Mouse (Mus musculus): ENCODE measurements around the gene Fam45a. TPM values are rescaled to one million over a fixed set of nuclear protein-coding genes. Genes with fewer than 3 reads are reported as not detected.

Gene Fam45a
- polyA plus RNA-seq, 1 experiment from 2014 or later, result 46.0 TPM

DNA sequence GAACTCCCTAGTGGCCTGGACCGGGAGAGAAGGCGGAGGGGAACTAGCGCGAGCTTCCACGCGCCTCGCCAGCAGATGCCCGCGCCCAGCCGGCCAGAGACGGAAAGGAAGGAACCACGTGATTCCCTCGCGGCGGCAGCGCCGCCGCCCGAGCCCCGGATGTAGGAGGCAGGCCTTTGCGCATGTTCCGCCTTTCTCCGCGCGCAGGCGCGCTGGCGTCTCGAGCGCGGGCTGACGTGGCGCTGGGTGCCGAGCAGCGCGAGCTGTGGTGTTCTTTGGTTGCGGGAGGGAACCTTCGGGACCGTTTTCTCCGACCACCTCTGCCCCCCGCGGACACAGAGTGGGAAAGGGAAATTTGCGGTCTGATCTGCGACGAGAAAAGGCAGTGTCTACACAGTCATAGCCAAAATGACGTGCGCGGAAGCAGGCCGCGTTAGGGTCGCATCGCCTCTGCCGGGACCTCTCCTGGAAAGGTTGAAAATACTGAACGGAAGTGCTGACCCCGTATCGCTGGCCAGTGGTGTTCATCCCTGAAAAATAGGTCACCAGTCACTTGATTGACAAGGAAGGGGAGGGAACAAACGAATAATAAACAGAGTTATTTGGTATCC is 20.7 kb upstream of the Fam45a start, which contains the start of gene Eif3a:
Gene Eif3a, minus strand, starts transcription at position 108 of the 611 bp plus-strand sequence.
- peak; percentile 97 for ATAC-seq (ENCODE audit: low FRiP score)
- WGBS, result under 1% methylated on average over 57 of the region's 57 CpGs
- no peaks in the 10 kb centered on the region; the same call in 1 of the 2 replicates for H3K4me1 ChIP-seq (replicated peaks; ENCODE audit: control insufficient read depth, insufficient read depth, low read length)
- no peaks in the 10 kb centered on the region for H3K36me3 ChIP-seq (ENCODE audit: control insufficient read depth, insufficient read depth, low read length)
- no peaks in the 10 kb centered on the region for H3K27me3 ChIP-seq (ENCODE audit: control insufficient read depth, insufficient read depth, low read length)
- no peaks in the 10 kb centered on the region for H3K9me3 ChIP-seq (ENCODE audit: control insufficient read depth, low read length)
- peak; percentile 97 for DNase-seq (ENCODE audit: low spot score)
- peak within 1 kb of the TSS; percentile 99 for H3K9ac ChIP-seq (ENCODE audit: low read depth, low read length)
- peak within 1 kb of the TSS; percentile 99 for H3K4me3 ChIP-seq (ENCODE audit: low read depth, low read length)
- H3K4me2 ChIP-seq (replicated peaks; ENCODE audit: low read depth, low read length), result peak within 1 kb of the TSS; percentile 63
- peak within 1 kb of the TSS; percentile 91 for H3K27ac ChIP-seq (ENCODE audit: low read depth, low read length)

DNA sequence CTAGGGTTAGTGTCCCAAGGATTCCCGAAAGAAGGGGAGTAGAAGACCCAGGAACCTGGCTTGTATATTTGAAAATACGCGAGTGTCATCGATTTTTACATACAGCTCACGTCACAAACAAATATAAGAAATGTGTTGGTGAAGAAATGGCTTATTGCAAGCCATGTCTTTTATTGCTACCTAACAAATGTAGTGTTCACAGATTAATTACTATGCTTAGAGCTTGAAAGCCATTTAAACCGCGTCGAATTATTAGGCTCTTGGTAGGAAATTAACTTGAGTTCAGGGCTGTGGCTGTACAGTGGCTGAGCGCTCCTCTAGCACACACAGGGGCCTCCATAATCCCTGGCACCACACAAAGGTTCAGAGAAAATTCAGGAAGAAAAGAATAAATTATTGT is 20.2 kb upstream of the Fam45a start:
- no peaks in the 10 kb centered on the region for H3K36me3 ChIP-seq (ENCODE audit: control insufficient read depth, insufficient read depth, low read length)
- DNase-seq (ENCODE audit: low spot score), result no peak
- H3K9me3 ChIP-seq (ENCODE audit: control insufficient read depth, low read length), result no peaks in the 10 kb centered on the region
- no peak for ATAC-seq (ENCODE audit: low FRiP score)
- peak overlapping the region; percentile 99 for H3K9ac ChIP-seq (ENCODE audit: low read depth, low read length)
- H3K4me2 ChIP-seq (replicated peaks; ENCODE audit: low read depth, low read length), result peak overlapping the region; percentile 63
- peak overlapping the region; percentile 91 for H3K27ac ChIP-seq (ENCODE audit: low read depth, low read length)
- no peaks in the 10 kb centered on the region; the same call in 1 of the 2 replicates for H3K4me1 ChIP-seq (replicated peaks; ENCODE audit: control insufficient read depth, insufficient read depth, low read length)
- WGBS, result 21% methylated on average over 9 of the region's 9 CpGs
- no peaks in the 10 kb centered on the region for H3K27me3 ChIP-seq (ENCODE audit: control insufficient read depth, insufficient read depth, low read length)
- H3K4me3 ChIP-seq (ENCODE audit: low read depth, low read length), result peak overlapping the region; percentile 99

DNA sequence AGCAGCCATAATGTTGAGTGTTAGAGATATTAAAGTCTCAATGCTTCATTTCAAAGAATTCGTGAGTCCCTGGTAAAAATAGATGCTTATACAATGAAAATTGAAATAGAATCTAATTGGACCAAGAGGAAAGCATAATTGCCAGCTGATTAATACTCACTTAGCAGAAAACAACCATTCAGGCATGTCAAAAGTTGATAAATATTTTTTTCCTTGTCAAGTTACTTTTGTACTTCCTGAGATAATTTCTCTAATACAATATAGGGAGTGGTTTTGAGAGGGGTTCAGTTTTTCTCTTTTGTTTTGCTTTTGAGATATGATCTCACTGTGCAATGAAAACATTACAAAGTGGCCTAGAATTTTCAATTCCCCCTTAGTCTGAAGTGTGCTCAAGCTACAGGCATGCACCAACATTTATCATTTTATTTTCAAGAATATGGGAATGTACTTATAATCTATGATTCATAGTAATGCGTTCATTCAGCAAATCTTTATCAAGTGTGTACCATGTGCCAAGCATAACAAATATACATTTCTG is 18.1 kb upstream of the Fam45a start:
- ATAC-seq (ENCODE audit: low FRiP score), result no peak

DNA sequence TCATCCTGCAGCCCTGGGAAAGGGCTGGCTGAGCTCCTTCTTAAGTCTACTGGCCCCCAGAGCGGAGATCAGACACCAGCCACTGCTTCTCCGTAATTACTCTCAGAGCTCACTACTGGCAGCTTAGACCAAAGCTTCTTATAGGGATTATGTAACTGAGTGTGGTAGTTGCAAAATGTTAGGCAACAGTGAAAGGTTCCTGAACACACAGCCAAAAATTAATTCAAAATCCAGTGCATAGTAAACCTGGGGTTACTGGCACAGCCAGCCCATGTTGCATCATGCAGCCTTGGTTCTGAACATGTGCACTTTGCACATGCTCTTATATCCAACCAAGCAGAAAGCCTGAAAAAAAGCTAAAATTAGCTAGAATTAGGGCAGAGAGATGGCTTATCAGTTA is 16.1 kb upstream of the Fam45a start:
- H3K4me2 ChIP-seq (replicated peaks; ENCODE audit: low read depth, low read length), result no peak overlapping the region
- no peaks in the 10 kb centered on the region for H3K27me3 ChIP-seq (ENCODE audit: control insufficient read depth, insufficient read depth, low read length)
- no peak overlapping the region for H3K4me3 ChIP-seq (ENCODE audit: low read depth, low read length)
- ATAC-seq (ENCODE audit: low FRiP score) (no peak), DNase-seq (ENCODE audit: low spot score) (no peak)
- 89% methylated on average over 2 of the region's 2 CpGs for WGBS
- H3K36me3 ChIP-seq (ENCODE audit: control insufficient read depth, insufficient read depth, low read length), result no peaks in the 10 kb centered on the region
- H3K9ac ChIP-seq (ENCODE audit: low read depth, low read length), result no peak overlapping the region
- no peaks in the 10 kb centered on the region for H3K4me1 ChIP-seq (replicated peaks; ENCODE audit: control insufficient read depth, insufficient read depth, low read length)
- no peaks in the 10 kb centered on the region for H3K9me3 ChIP-seq (ENCODE audit: control insufficient read depth, low read length)
- no peak overlapping the region for H3K27ac ChIP-seq (ENCODE audit: low read depth, low read length)

More for the DNA sequence above, 18.1 kb upstream of the Fam45a start:
- Histone ChIP-seq H3K4me1 (replicated peaks; ENCODE audit: control insufficient read depth, insufficient read depth, low read length) (no peaks in the 10 kb centered on the region), H3K36me3 (ENCODE audit: control insufficient read depth, insufficient read depth, low read length) (no peaks in the 10 kb centered on the region), H3K9ac (ENCODE audit: low read depth, low read length) (no peak overlapping the region), H3K9me3 (ENCODE audit: control insufficient read depth, low read length) (no peaks in the 10 kb centered on the region), H3K4me2 (replicated peaks; ENCODE audit: low read depth, low read length) (no peak overlapping the region), H3K27ac (ENCODE audit: low read depth, low read length) (no peak overlapping the region), H3K27me3 (ENCODE audit: control insufficient read depth, insufficient read depth, low read length) (no peaks in the 10 kb centered on the region), H3K4me3 (ENCODE audit: low read depth, low read length) (no peak overlapping the region)
- WGBS, result 89% methylated on average over 2 of the region's 2 CpGs
- DNase-seq (ENCODE audit: low spot score), result no peak

DNA sequence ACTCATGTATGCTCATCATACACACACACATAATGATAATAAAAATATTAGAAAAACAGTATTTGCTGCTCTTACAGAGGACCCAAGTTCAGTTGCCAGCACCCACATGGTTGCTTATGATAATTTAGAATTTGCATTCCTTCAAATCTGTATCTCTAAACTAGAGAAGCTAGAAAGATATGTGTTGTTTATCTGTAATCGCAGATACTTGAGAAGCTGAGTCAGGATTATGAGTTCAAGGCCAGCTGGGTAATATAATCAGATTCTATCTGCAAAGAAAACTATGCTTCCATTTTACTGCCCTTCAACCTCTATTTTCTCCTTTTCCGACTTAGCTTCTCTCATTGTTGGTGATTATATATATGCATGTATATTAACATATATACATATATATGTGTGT is 14.0 kb upstream of the Fam45a start:
- DNase-seq (ENCODE audit: low spot score) (no peak), ATAC-seq (ENCODE audit: low FRiP score) (no peak)
- no peak overlapping the region for H3K27ac ChIP-seq (ENCODE audit: low read depth, low read length)
- no peaks in the 10 kb centered on the region for H3K4me1 ChIP-seq (replicated peaks; ENCODE audit: control insufficient read depth, insufficient read depth, low read length)
- no peak overlapping the region for H3K9ac ChIP-seq (ENCODE audit: low read depth, low read length)
- 86% methylated on average over 2 of the region's 2 CpGs for WGBS
- no peaks in the 10 kb centered on the region for H3K36me3 ChIP-seq (ENCODE audit: control insufficient read depth, insufficient read depth, low read length)
- H3K4me2 ChIP-seq (replicated peaks; ENCODE audit: low read depth, low read length), result no peak overlapping the region
- no peaks in the 10 kb centered on the region for H3K27me3 ChIP-seq (ENCODE audit: control insufficient read depth, insufficient read depth, low read length)
- H3K9me3 ChIP-seq (ENCODE audit: control insufficient read depth, low read length), result no peaks in the 10 kb centered on the region
- no peak overlapping the region for H3K4me3 ChIP-seq (ENCODE audit: low read depth, low read length)

DNA sequence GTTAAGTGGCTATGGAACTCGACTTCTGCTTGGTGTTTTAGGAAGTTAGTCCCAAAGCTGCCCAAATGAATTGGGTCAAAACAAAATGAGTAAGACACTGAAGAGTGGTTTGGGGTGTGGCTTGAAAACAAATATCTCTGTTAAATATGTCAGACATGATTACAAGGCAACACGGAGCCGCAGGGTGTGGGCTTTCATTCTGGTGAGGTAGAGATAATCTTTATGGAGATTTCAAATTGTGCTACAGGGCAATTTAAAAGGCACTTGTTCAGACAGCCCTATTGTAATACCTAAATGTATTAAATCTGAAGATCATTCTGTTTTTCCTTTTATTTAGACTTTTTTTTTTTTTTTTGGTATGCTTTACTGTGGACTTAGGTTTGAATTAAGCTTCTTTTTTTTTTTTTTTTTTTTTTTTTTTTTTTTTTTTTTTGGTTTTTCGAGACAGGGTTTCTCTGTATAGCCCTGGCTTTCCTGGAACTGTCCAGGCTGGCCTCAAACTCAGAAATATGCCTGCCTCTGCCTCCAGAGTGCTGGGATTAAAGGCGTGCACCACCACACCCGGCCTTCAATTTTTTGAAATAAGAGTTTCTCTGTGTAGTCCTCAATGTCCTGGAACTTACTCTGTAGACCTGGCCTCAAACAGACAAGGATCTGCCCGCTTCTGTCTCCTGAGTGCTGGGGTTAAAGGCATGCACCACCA is 11.4 kb upstream of the Fam45a start:
- 80% methylated on average over 7 of the region's 7 CpGs for WGBS
- no peaks in the 10 kb centered on the region for H3K4me1 ChIP-seq (replicated peaks; ENCODE audit: control insufficient read depth, insufficient read depth, low read length)
- no peaks in the 10 kb centered on the region for H3K9me3 ChIP-seq (ENCODE audit: control insufficient read depth, low read length)
- no peak overlapping the region for H3K4me2 ChIP-seq (replicated peaks; ENCODE audit: low read depth, low read length)
- no peaks in the 10 kb centered on the region for H3K36me3 ChIP-seq (ENCODE audit: control insufficient read depth, insufficient read depth, low read length)
- H3K4me3 ChIP-seq (ENCODE audit: low read depth, low read length), result no peak overlapping the region
- no peaks in the 10 kb centered on the region for H3K27me3 ChIP-seq (ENCODE audit: control insufficient read depth, insufficient read depth, low read length)
- no peak overlapping the region for H3K27ac ChIP-seq (ENCODE audit: low read depth, low read length)
- no peak overlapping the region for H3K9ac ChIP-seq (ENCODE audit: low read depth, low read length)
- ATAC-seq (ENCODE audit: low FRiP score) (no peak), DNase-seq (ENCODE audit: low spot score) (no peak)

DNA sequence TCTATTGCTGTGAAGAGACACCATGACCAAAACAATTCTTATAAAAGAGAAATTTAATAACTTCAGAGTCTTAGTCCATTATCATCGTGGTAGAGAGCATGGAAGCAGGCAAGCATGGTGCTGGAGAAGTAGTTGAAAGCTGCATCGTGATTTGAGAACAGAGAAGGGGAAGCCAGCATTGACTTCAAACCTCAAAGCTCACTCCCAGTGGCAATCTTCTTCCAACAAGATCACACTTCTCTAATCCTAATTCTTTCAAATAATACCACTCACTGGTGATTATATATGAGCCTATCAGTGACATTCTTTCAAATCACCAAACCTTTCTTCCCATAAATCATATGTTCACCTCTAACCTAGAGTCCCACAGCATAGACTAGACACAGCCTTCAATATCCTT is 6.5 kb upstream of the Fam45a start:
- H3K4me3 ChIP-seq (ENCODE audit: low read depth, low read length), result no peak overlapping the region
- H3K36me3 ChIP-seq (ENCODE audit: control insufficient read depth, insufficient read depth, low read length), result no peaks in the 10 kb centered on the region
- no peak for ATAC-seq (ENCODE audit: low FRiP score)
- no peaks in the 10 kb centered on the region for H3K27me3 ChIP-seq (ENCODE audit: control insufficient read depth, insufficient read depth, low read length)
- H3K4me2 ChIP-seq (replicated peaks; ENCODE audit: low read depth, low read length), result no peak overlapping the region
- H3K9me3 ChIP-seq (ENCODE audit: control insufficient read depth, low read length), result no peaks in the 10 kb centered on the region
- DNase-seq (ENCODE audit: low spot score), result no peak
- no peak overlapping the region for H3K27ac ChIP-seq (ENCODE audit: low read depth, low read length)
- no peaks in the 10 kb centered on the region for H3K4me1 ChIP-seq (replicated peaks; ENCODE audit: control insufficient read depth, insufficient read depth, low read length)
- 72% methylated on average over 2 of the region's 2 CpGs for WGBS
- no peak overlapping the region for H3K9ac ChIP-seq (ENCODE audit: low read depth, low read length)

DNA sequence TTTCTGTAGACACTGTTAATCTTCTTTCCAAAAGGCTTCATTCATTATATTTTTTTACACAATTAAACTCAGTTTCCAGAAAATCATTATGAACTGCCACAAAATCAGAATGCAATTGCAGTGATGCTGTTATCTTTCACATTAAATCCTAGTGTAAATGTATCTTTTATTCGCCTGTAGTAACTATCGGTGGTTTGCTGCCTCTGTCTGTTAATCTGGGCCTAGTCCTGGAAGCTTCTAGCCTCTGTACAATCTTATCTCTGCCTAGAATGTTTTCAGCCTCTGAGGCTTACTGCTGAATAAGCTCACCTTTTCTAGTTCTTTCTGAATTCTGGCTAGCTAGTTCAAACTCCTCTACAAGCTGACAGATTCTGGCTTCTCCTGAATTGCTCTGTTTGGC is 1.5 kb upstream of the Fam45a start:
- 96% methylated on average over 2 of the region's 2 CpGs for WGBS
- H3K4me1 ChIP-seq (replicated peaks; ENCODE audit: control insufficient read depth, insufficient read depth, low read length), result no peaks in the 10 kb centered on the region
- ATAC-seq (ENCODE audit: low FRiP score), result no peak

DNA sequence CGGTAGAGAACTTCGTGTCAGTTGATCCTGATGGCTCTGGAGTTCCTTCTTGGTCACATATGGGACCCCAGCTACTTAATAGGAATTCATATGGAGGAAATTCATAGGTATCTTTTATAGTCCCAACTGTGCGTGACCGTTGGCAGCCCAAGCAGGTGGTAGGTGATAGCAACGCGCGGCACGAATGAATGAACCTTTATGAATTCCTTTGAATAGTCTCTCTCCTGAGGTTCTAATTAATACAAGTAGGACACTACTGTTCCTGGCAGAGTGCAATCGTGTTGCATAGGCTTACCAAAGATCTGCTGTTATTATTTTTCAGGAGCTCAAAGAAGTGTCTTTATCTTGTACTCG is 628 bp downstream of the Fam45a start:
- no peaks in the 10 kb centered on the region for H3K4me1 ChIP-seq (replicated peaks; ENCODE audit: control insufficient read depth, insufficient read depth, low read length)
- peak overlapping the region; percentile 85 for H3K4me3 ChIP-seq (ENCODE audit: low read depth, low read length)
- DNase-seq (ENCODE audit: low spot score) (no peak), ATAC-seq (ENCODE audit: low FRiP score) (no peak)
- peak overlapping the region; percentile 64 for H3K4me2 ChIP-seq (replicated peaks; ENCODE audit: low read depth, low read length)
- 19% methylated on average over 10 of the region's 10 CpGs for WGBS
- H3K27ac ChIP-seq (ENCODE audit: low read depth, low read length), result 0 out of 2 replicates have a peak overlapping the region, but pooled peaks have one; percentile 24
- no peaks in the 10 kb centered on the region for H3K9me3 ChIP-seq (ENCODE audit: control insufficient read depth, low read length)
- no peaks in the 10 kb centered on the region for H3K36me3 ChIP-seq (ENCODE audit: control insufficient read depth, insufficient read depth, low read length)
- no peaks in the 10 kb centered on the region for H3K27me3 ChIP-seq (ENCODE audit: control insufficient read depth, insufficient read depth, low read length)
- H3K9ac ChIP-seq (ENCODE audit: low read depth, low read length), result peak overlapping the region; percentile 80

More for the DNA sequence above, 1.5 kb upstream of the Fam45a start:
- H3K9me3 ChIP-seq (ENCODE audit: control insufficient read depth, low read length), result no peaks in the 10 kb centered on the region
- DNase-seq (ENCODE audit: low spot score), result no peak
- no peaks in the 10 kb centered on the region for H3K36me3 ChIP-seq (ENCODE audit: control insufficient read depth, insufficient read depth, low read length)
- no peaks in the 10 kb centered on the region for H3K27me3 ChIP-seq (ENCODE audit: control insufficient read depth, insufficient read depth, low read length)
- no peak overlapping the region for H3K4me2 ChIP-seq (replicated peaks; ENCODE audit: low read depth, low read length)
- H3K4me3 ChIP-seq (ENCODE audit: low read depth, low read length), result no peak overlapping the region
- H3K27ac ChIP-seq (ENCODE audit: low read depth, low read length), result no peak overlapping the region
- no peak overlapping the region for H3K9ac ChIP-seq (ENCODE audit: low read depth, low read length)

All from hindbrain, embryonic 11.5 days (tissue).